Mouse (Mus musculus): ENCODE data around the gene Tubb2b.
A peak's percentile ranks its signal among the peaks of the same experiment; 100 is the strongest.

The Tubb2b gene

GRCm38 (mm10) chr13:34130226-34130731, at the start of gene Tubb2b:
Tubb2b (minus strand) TSS chr13:34130466.
- DNase-seq = peak; percentile 27 to 34

GRCm38 (mm10) chr13:34174025-34174424, 43.8 kb upstream of the Tubb2b start:
- no peak for DNase-seq

- peak in 1 of 2 experiments; percentile 16 for DNase-seq
Measured at GRCm38 (mm10) chr13:34163304-34163975, 33.2 kb upstream of the Tubb2b start.

GRCm38 (mm10) chr13:34162491-34163303, 32.4 kb upstream of the Tubb2b start, which contains the start of gene Psmg4:
Psmg4 (plus strand) TSS chr13:34162964.
- DNase-seq = peak; percentile 93 to 94

GRCm38 (mm10) chr13:34159926-34160325, 29.7 kb upstream of the Tubb2b start:
- no peak for DNase-seq

GRCm38 (mm10) chr13:34157596-34158157, 27.4 kb upstream of the Tubb2b start:
- DNase-seq = no peak

- peak in 1 of 2 experiments; percentile 16 for DNase-seq
Measured at GRCm38 (mm10) chr13:34156840-34157185, 26.5 kb upstream of the Tubb2b start.

GRCm38 (mm10) chr13:34156133-34156839, 26.0 kb upstream of the Tubb2b start:
- peak in 1 of 2 experiments; percentile 33 for DNase-seq

GRCm38 (mm10) chr13:34154931-34155272, 24.6 kb upstream of the Tubb2b start:
- peak; percentile 65 to 78 for DNase-seq

GRCm38 (mm10) chr13:34154217-34154930, 24.1 kb upstream of the Tubb2b start:
- DNase-seq = peak; percentile 76 to 85

- DNase-seq = no peak
Measured at GRCm38 (mm10) chr13:34153254-34154011, 23.2 kb upstream of the Tubb2b start.

- no peak for DNase-seq
Measured at GRCm38 (mm10) chr13:34152695-34153094, 22.4 kb upstream of the Tubb2b start.

GRCm38 (mm10) chr13:34151425-34151824, 21.2 kb upstream of the Tubb2b start:
- no peak for DNase-seq

GRCm38 (mm10) chr13:34150271-34151027, 20.2 kb upstream of the Tubb2b start:
- no peak for DNase-seq

- no peak for DNase-seq
Measured at GRCm38 (mm10) chr13:34149463-34150176, 19.4 kb upstream of the Tubb2b start.

GRCm38 (mm10) chr13:34148767-34149392, 18.6 kb upstream of the Tubb2b start:
- DNase-seq = peak; percentile 66 to 74

GRCm38 (mm10) chr13:34148181-34148580, 17.9 kb upstream of the Tubb2b start:
- no peak for DNase-seq

- DNase-seq = no peak
Measured at GRCm38 (mm10) chr13:34146916-34147315, 16.6 kb upstream of the Tubb2b start.

GRCm38 (mm10) chr13:34143389-34143788, 13.1 kb upstream of the Tubb2b start:
- DNase-seq = no peak
